Mouse (Mus musculus) myocyte (in vitro differentiated cells): ENCODE measurements around the gene Ak1. TPM values are rescaled to one million over a fixed set of nuclear protein-coding genes. Genes with fewer than 3 reads are reported as not detected.
A peak's percentile ranks its signal among the peaks of the same experiment; 100 is the strongest.

Experiments used
- H3K27me3 ChIP-seq: one replicate; pipeline ENCODE4 v1.6.1; 2011; ENCODE audit not compliant: control insufficient read depth, insufficient read depth, insufficient read length
- H3K36me3 ChIP-seq: one replicate; pipeline ENCODE4 v1.6.1; 2011; ENCODE audit not compliant: control insufficient read depth, insufficient read depth
- H3K4me2 ChIP-seq: one replicate; pipeline ENCODE4 v1.6.1; 2011; ENCODE audit warnings: low read depth, control low read depth
- H3K4me3 ChIP-seq: one replicate; pipeline ENCODE4 v1.5.1; 2011; ENCODE audit warnings: mild to moderate bottlenecking, control low read depth, moderate library complexity
- H3K79me2 ChIP-seq: one replicate; pipeline ENCODE4 v1.6.1; 2011; ENCODE audit not compliant: control insufficient read depth, insufficient read depth
- H3ac ChIP-seq: one replicate; pipeline ENCODE4 v1.6.1; 2011; ENCODE audit not compliant: control insufficient read depth, insufficient read length
- CEBPB ChIP-seq: IDR thresholded peaks from 2 replicates; pipeline ENCODE4 v1.6.1; 2011; ENCODE audit warnings: mild to moderate bottlenecking, moderate library complexity; ENCODE audit not compliant: poor library complexity, insufficient read depth, severe bottlenecking
- E2F4 ChIP-seq: IDR thresholded peaks from one replicate; pipeline ENCODE4 v1.6.1; 2011; ENCODE audit warnings: mild to moderate bottlenecking, control low read depth, moderate library complexity; ENCODE audit not compliant: insufficient read depth
- MAX ChIP-seq: IDR thresholded peaks from one replicate; pipeline ENCODE4 v1.6.1; 2011; ENCODE audit warnings: low read depth, mild to moderate bottlenecking, control low read depth
- MYOD1 ChIP-seq, 3 experiments: IDR thresholded peaks; one replicate each; pipeline ENCODE4 v1.6.1; 2011; ENCODE audit warnings: control low read depth in 2 of 3, low read depth in 2 of 3, mild to moderate bottlenecking in 2 of 3, moderate library complexity in 1 of 3; ENCODE audit not compliant: insufficient read length in 2 of 3, control insufficient read depth in 1 of 3
- MYOG ChIP-seq, 3 experiments: IDR thresholded peaks; one replicate each; pipeline ENCODE4 v1.6.1; 2011; ENCODE audit warnings: control low read depth in 2 of 3, low read depth in 2 of 3, mild to moderate bottlenecking in 2 of 3; ENCODE audit not compliant: insufficient read length in 2 of 3, control insufficient read depth in 1 of 3, insufficient read depth in 1 of 3
- POLR2A ChIP-seq: IDR thresholded peaks from one replicate; pipeline ENCODE4 v1.6.1; 2011; ENCODE audit warnings: low read depth, mild to moderate bottlenecking, control low read depth, moderate library complexity; ENCODE audit not compliant: insufficient read length
- POLR2AphosphoS2 ChIP-seq: IDR thresholded peaks from one replicate; pipeline ENCODE4 v1.6.1; 2011; ENCODE audit warnings: low read depth, control low read depth; ENCODE audit not compliant: insufficient read length
- REST ChIP-seq: IDR thresholded peaks from one replicate; pipeline ENCODE4 v1.6.1; 2011; ENCODE audit warnings: mild to moderate bottlenecking, control low read depth, moderate library complexity; ENCODE audit not compliant: insufficient read depth, insufficient read length
- SRF ChIP-seq: IDR thresholded peaks from one replicate; pipeline ENCODE4 v1.6.1; 2011; ENCODE audit warnings: low read depth; ENCODE audit not compliant: control insufficient read depth, insufficient read length
- TCF12 ChIP-seq: IDR thresholded peaks from one replicate; pipeline ENCODE4 v1.6.1; 2011; ENCODE audit warnings: mild to moderate bottlenecking, control low read depth; ENCODE audit not compliant: poor library complexity, insufficient read depth, severe bottlenecking
- TCF3 ChIP-seq: IDR thresholded peaks from one replicate; pipeline ENCODE4 v1.6.1; 2011; ENCODE audit warnings: low read depth, control low read depth; ENCODE audit not compliant: insufficient read length
- USF1 ChIP-seq: IDR thresholded peaks from one replicate; pipeline ENCODE4 v1.6.1; 2011; ENCODE audit warnings: low read depth, mild to moderate bottlenecking, control low read depth, moderate library complexity
- polyA plus RNA-seq: library from polyadenylated mRNA; unstranded; fragments of >200 nt; fragmentation: generic; extraction: Trizol; gene quantifications from one replicate; pipeline ENCODE4 v1.2.1, GENCODE M21; 2012; ENCODE audit warnings: missing spikeins

Gene Ak1
- 265 TPM for polyA plus RNA-seq

DNA sequence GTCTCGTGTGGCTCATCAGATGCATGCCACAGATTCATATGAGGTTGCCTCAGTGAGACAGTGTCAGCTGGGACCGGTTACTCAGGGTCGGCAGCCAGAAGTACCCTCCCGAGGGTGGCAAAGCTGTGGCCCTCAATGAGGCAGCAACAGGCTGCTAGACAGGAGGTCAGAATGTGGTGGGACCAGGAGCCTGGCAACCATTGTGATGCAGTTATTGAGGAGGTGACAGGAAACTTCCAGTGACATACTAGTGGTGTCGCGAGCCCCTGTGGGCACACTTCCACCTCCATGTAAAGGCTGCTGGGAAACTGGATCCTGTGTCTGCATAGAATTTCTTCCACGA lies at the start of gene Ak1:
TSS of gene Ak1 (plus strand) at position 242 of the 343 bp plus-strand sequence.
- no peaks in the 10 kb centered on the region for H3K27me3 ChIP-seq
- TF ChIP-seq REST: no peak
- TF ChIP-seq MAX: no peak
- no peak for TF ChIP-seq POLR2AphosphoS2
- TF ChIP-seq SRF: no peak
- TF ChIP-seq POLR2A: no peak
- no peak for TF ChIP-seq USF1
- TF ChIP-seq E2F4: no peak
- TF ChIP-seq MYOD1 (IDR thresholded peaks at IDR 0.05; ENCODE audit: control insufficient read depth in 1 of 3, insufficient read length in 2 of 3, low read depth in 2 of 3): peak in 1 of 3 experiments; percentile 8
- peak in 1 of 3 experiments; percentile 20 for TF ChIP-seq MYOG (IDR thresholded peaks at IDR 0.05; ENCODE audit: control insufficient read depth in 1 of 3, insufficient read depth in 1 of 3, insufficient read length in 2 of 3, low read depth in 2 of 3)
- no peak within 1 kb of the TSS for H3ac ChIP-seq
- H3K4me2 ChIP-seq: peak within 1 kb of the TSS; percentile 21
- H3K36me3 ChIP-seq: peaks cover 8% of the 10 kb centered on the region
- H3K4me3 ChIP-seq: no peak within 1 kb of the TSS
- no peaks in the 10 kb centered on the region for H3K79me2 ChIP-seq

- H3K4me2 ChIP-seq: peak overlapping the region; percentile 83
Measured at GRCm38 (mm10) chr2:32572196-32572595, 49.4 kb upstream of the Ak1 start.

DNA sequence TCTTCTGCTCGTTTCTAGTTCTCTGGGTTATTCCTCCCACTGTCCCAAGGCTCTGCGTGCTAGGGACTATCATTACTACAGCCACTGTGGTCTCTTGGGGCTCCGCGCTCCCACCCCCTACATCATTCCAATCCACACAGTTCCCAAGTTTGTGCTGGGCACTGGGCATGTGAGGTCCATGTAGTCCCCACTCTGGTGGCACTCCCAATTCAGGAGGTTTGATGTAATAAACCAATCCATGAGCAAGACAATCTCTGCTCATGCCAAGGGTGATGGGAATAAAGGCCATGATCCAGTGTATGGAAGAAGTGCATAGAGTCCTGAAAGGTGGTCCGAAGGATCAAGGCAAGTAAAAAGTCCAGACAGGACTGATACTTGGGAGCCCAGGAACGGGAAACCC lies 47.1 kb upstream of the Ak1 start, which contains the start of gene Pip5kl1:
TSS of gene Pip5kl1 (plus strand) at position 301 of the 400 bp plus-strand sequence.
- no peak within 1 kb of the TSS for H3ac ChIP-seq
- H3K36me3 ChIP-seq: no peaks in the 10 kb centered on the region
- H3K4me2 ChIP-seq: peak within 1 kb of the TSS; percentile 4
- peaks cover 21% of the 10 kb centered on the region for H3K79me2 ChIP-seq
- TF ChIP-seq POLR2A (no peak), POLR2AphosphoS2 (peak; percentile 30), SRF (no peak)
- H3K4me3 ChIP-seq: no peak within 1 kb of the TSS
- H3K27me3 ChIP-seq: no peaks in the 10 kb centered on the region

More at GRCm38 (mm10) chr2:32572196-32572595, 49.4 kb upstream of the Ak1 start:
- Histone ChIP-seq H3K79me2 (peaks cover 21% of the 10 kb centered on the region), H3K27me3 (no peaks in the 10 kb centered on the region), H3K36me3 (no peaks in the 10 kb centered on the region), H3ac (no peak overlapping the region), H3K4me3 (peak overlapping the region; percentile 84)
- TF ChIP-seq REST (no peak), POLR2AphosphoS2 (no peak), MYOD1 (IDR thresholded peaks at IDR 0.05; ENCODE audit: control insufficient read depth in 1 of 3, insufficient read length in 2 of 3, low read depth in 2 of 3) (no peak), TCF3 (no peak), CEBPB (no peak), MYOG (IDR thresholded peaks at IDR 0.05; ENCODE audit: control insufficient read depth in 1 of 3, insufficient read depth in 1 of 3, insufficient read length in 2 of 3, low read depth in 2 of 3) (no peak), SRF (no peak), POLR2A (no peak), E2F4 (no peak), TCF12 (no peak), MAX (no peak), USF1 (no peak)

DNA sequence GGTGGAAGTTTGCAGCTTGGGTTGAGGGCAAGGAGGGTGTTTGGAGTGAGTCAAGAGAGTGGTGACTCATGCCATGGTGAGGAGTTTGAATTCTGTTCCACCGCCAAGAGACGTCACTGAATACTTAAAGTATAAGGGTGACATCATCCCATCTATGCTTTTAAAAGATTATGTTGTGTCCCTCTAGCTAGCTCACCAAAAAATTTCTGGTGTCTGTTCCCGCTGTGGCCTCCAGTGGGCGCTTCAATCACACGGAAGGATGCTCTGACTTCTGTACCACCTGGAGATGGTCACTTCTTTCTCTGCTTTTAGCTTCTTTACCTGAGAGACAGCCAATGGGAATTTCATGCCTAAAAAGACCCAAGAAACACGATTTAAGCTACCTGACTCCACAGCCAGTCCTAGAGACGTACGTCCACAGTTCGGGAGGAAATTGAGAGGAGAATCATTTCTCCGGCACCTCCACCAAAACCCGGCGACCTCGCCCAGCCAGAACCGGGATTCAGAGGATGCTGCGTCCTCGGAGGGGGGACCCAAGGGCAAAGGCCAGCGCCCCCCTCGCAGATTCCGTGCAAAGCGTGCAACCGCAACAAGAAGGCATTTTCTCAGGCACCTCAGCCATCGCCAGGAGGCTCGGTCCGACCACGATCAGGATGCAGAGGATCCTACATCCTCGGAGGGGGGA lies 46.5 kb upstream of the Ak1 start:
- H3K36me3 ChIP-seq: no peaks in the 10 kb centered on the region
- TF ChIP-seq MAX: no peak
- TF ChIP-seq TCF3: no peak
- TF ChIP-seq USF1: no peak
- TF ChIP-seq MYOD1 (IDR thresholded peaks at IDR 0.05; ENCODE audit: control insufficient read depth in 1 of 3, insufficient read length in 2 of 3, low read depth in 2 of 3): no peak
- no peak for TF ChIP-seq TCF12
- TF ChIP-seq POLR2A: no peak
- no peak for TF ChIP-seq POLR2AphosphoS2
- TF ChIP-seq REST: no peak
- TF ChIP-seq MYOG (IDR thresholded peaks at IDR 0.05; ENCODE audit: control insufficient read depth in 1 of 3, insufficient read depth in 1 of 3, insufficient read length in 2 of 3, low read depth in 2 of 3): no peak
- no peak for TF ChIP-seq E2F4
- no peak for TF ChIP-seq CEBPB
- no peak for TF ChIP-seq SRF
- no peak overlapping the region for H3ac ChIP-seq
- no peak overlapping the region for H3K4me3 ChIP-seq
- no peaks in the 10 kb centered on the region for H3K27me3 ChIP-seq
- H3K79me2 ChIP-seq: peaks cover 21% of the 10 kb centered on the region
- H3K4me2 ChIP-seq: peak overlapping the region; percentile 4

DNA sequence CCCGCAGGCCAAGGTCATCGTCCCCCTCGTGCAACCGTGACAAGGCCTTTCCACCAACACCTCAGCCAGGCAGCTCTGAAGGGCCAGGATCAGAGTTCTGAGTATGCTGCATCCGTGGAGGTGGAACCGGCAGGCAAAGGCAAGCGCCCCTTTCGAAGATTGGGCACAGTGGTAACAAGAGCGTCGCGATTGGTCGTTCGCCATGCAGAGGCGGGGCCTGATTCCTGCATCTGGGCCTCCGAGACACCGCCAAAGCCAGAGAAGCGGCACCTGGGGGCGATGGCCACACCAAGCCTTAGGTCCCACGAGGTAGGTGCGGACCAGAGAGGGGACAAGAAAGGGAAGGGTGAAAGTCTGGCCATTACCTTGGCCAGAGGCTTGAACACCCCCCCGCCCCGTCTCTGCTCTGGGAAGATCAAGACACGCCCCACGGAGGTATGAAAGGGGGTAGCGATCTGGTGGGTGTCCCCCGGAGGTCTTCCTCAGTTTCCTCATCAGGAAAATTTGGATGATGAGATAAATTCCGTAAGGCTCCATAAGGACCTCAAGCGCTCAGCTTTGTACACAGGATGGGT lies 45.9 kb upstream of the Ak1 start, which contains the start of gene 9430097D07Rik:
TSS of gene 9430097D07Rik (minus strand) at position 99 of the 575 bp plus-strand sequence.
- Histone ChIP-seq H3ac (no peak within 1 kb of the TSS), H3K27me3 (no peaks in the 10 kb centered on the region), H3K79me2 (peaks cover 21% of the 10 kb centered on the region), H3K4me3 (no peak within 1 kb of the TSS), H3K36me3 (no peaks in the 10 kb centered on the region), H3K4me2 (peak within 1 kb of the TSS; percentile 4)
- TF ChIP-seq E2F4 (no peak), MAX (no peak), POLR2AphosphoS2 (no peak), REST (no peak), CEBPB (no peak), TCF3 (no peak), POLR2A (no peak), MYOD1 (IDR thresholded peaks at IDR 0.05; ENCODE audit: control insufficient read depth in 1 of 3, insufficient read length in 2 of 3, low read depth in 2 of 3) (no peak), USF1 (no peak), TCF12 (no peak), SRF (no peak), MYOG (IDR thresholded peaks at IDR 0.05; ENCODE audit: control insufficient read depth in 1 of 3, insufficient read depth in 1 of 3, insufficient read length in 2 of 3, low read depth in 2 of 3) (no peak)
